Mouse (Mus musculus): ENCODE results near the gene P2ry14. TPM values are rescaled to one million over a fixed set of nuclear protein-coding genes. Genes with fewer than 3 reads are reported as not detected.

The P2ry14 gene
- total and polyA plus RNA-seq, 2 experiments = 0.77 to 2.3 TPM

GRCm38 (mm10) chr3:59066558-59067294 is 86.7 kb downstream of the P2ry14 start:
- Histone ChIP-seq H3K79me2 (ENCODE audit: control insufficient read depth, insufficient read depth, low read length) (no peaks in the 10 kb centered on the region), H3K9ac (ENCODE audit: low read depth, low read length) (no peak overlapping the region), H3K36me3 (ENCODE audit: control insufficient read depth, insufficient read depth, low read length) (no peaks in the 10 kb centered on the region), H3K27ac (replicated peaks; ENCODE audit: insufficient read depth, low read depth, low read length) (no peak overlapping the region), H3K27me3 (ENCODE audit: control insufficient read depth, insufficient read depth, low read length) (no peaks in the 10 kb centered on the region), H3K4me1 (ENCODE audit: control insufficient read depth, insufficient read depth, low read length) (no peaks in the 10 kb centered on the region), H3K4me3 (ENCODE audit: insufficient read depth, low read depth, low read length) (no peak overlapping the region)
- 77% methylated on average over 8 of the region's 8 CpGs for WGBS
- TF ChIP-seq CTCF (IDR thresholded peaks at IDR 0.05; ENCODE audit: low read depth, low read length) (no peak), POLR2A (IDR thresholded peaks at IDR 0.05; ENCODE audit: extremely low read depth, insufficient read depth, low read length) (no peak)
- DNase-seq (ENCODE audit: extremely low read depth, low read depth, low spot score) = peak; percentile 15

GRCm38 (mm10) chr3:59065937-59066336 is 87.5 kb downstream of the P2ry14 start:
- H3K27ac ChIP-seq (replicated peaks; ENCODE audit: insufficient read depth, low read depth, low read length) = no peak overlapping the region
- H3K36me3 ChIP-seq (ENCODE audit: control insufficient read depth, insufficient read depth, low read length) = no peaks in the 10 kb centered on the region
- H3K79me2 ChIP-seq (ENCODE audit: control insufficient read depth, insufficient read depth, low read length) = no peaks in the 10 kb centered on the region
- TF ChIP-seq CTCF (IDR thresholded peaks at IDR 0.05; ENCODE audit: low read depth, low read length) = no peak
- TF ChIP-seq POLR2A (IDR thresholded peaks at IDR 0.05; ENCODE audit: extremely low read depth, insufficient read depth, low read length) = no peak
- H3K9ac ChIP-seq (ENCODE audit: low read depth, low read length) = no peak overlapping the region
- H3K27me3 ChIP-seq (ENCODE audit: control insufficient read depth, insufficient read depth, low read length) = no peaks in the 10 kb centered on the region
- DNase-seq (ENCODE audit: extremely low read depth, low read depth, low spot score) = no peak
- no peaks in the 10 kb centered on the region for H3K4me1 ChIP-seq (ENCODE audit: control insufficient read depth, insufficient read depth, low read length)
- 88% methylated on average over 3 of the region's 3 CpGs for WGBS
- H3K4me3 ChIP-seq (ENCODE audit: insufficient read depth, low read depth, low read length) = no peak overlapping the region

Other genes starting within 250 kb of the P2ry14 start
- gene Med12l, start 147.8 kb downstream of the P2ry14 start, total RNA-seq (2014; rRNA removed) = 1.4 and 1.5 TPM in 2 replicates
- gene Med12l, start 147.8 kb downstream of the P2ry14 start, polyA plus RNA-seq (2012; rRNA removed) = 0.87 and 1.4 TPM in 2 replicates
- 0.28 and 0.40 TPM in 2 replicates for gene Gpr171, start 51.8 kb downstream of the P2ry14 start, total RNA-seq (2014; rRNA removed)
- 0.09 TPM in 1 of 2 replicates, not detected in the other for gene Gpr171, start 51.8 kb downstream of the P2ry14 start, polyA plus RNA-seq (2012; rRNA removed)
- gene Gpr87, start 41.5 kb upstream of the P2ry14 start, total RNA-seq (2014; rRNA removed) = not detected in 2 replicates
- gene Gpr87, start 41.5 kb upstream of the P2ry14 start, polyA plus RNA-seq (2012; rRNA removed) = not detected in 2 replicates
- 5.2 and 5.5 TPM in 2 replicates for gene P2ry13, start 57.3 kb upstream of the P2ry14 start, total RNA-seq (2014; rRNA removed)
- gene P2ry13, start 57.3 kb upstream of the P2ry14 start, polyA plus RNA-seq (2012; rRNA removed) = 0.62 and 1.6 TPM in 2 replicates
- gene P2ry12, start 109.3 kb upstream of the P2ry14 start, total RNA-seq (2014; rRNA removed) = 2.3 and 2.6 TPM in 2 replicates
- 1.3 and 1.7 TPM in 2 replicates for gene P2ry12, start 109.3 kb upstream of the P2ry14 start, polyA plus RNA-seq (2012; rRNA removed)
- 0.65 and 1.0 TPM in 2 replicates for gene Igsf10, start 190.8 kb upstream of the P2ry14 start, total RNA-seq (2014; rRNA removed)
- 0.22 and 0.23 TPM in 2 replicates for gene Igsf10, start 190.8 kb upstream of the P2ry14 start, polyA plus RNA-seq (2012; rRNA removed)

All from liver, adult 2 months (tissue).